Mouse (Mus musculus): ENCODE measurements around the gene Tmem143.

GRCm38 (mm10) chr7:45914067-45914466, 17.3 kb downstream of the Tmem143 start:
- TF ChIP-seq CTCF (IDR thresholded peaks at IDR 0.05; ENCODE audit: low read depth): no peak
- TF ChIP-seq EP300 (IDR thresholded peaks at IDR 0.05; ENCODE audit: low read depth): no peak

All from liver, postnatal 0 days (tissue).